Mouse (Mus musculus) heart, postnatal 36 days (tissue): Measurements from ENCODE around the gene Cplx2. TPM values are rescaled to one million over a fixed set of nuclear protein-coding genes. Genes with fewer than 3 reads are reported as not detected.

Experiments used
- DNase-seq, 2 experiments: peaks; one replicate each; pipeline ENCODE4 v3.0.0; 2021 to 2022
- intact Hi-C: fragments of 180-260 bp; cut with DNase I; formaldehyde crosslinking; loops from one replicate; pipeline ENCODE4 v1.15.1; 2025
- total RNA-seq, 2 experiments: library from RNA; stranded (reverse); gene quantifications; 2 replicates each; pipeline ENCODE4 v1.2.3; 2021

The Cplx2 gene
- 1 to 10 TPM; 2.3 to 3.3 TPM for total RNA-seq

DNA sequence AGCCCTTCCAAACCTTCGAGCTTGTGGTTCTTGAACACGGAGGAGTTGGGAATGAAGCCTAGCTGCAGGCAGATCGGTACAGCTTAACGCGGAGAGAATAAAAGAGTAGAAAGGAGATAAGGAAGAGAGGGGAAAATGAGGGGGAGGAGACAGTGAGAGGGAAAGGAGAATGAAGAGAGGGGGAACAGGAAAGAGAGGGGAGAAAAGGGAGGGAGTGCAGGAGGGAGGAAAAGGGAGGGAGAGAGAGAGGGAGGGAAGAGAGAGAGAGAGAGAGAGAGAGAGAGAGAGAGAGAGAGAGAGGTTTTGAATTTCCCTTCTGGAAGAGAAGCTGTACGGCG, at the start of gene Cplx2:
TSS of gene Cplx2 (plus strand) at position 301 of the 338 bp plus-strand sequence.
- DNase-seq = no peak
- intact Hi-C loops = loop anchor here (5.0 kb wide), 1 partner anchor 49 kb away; no protein-coding TSS in a partner anchor

DNA sequence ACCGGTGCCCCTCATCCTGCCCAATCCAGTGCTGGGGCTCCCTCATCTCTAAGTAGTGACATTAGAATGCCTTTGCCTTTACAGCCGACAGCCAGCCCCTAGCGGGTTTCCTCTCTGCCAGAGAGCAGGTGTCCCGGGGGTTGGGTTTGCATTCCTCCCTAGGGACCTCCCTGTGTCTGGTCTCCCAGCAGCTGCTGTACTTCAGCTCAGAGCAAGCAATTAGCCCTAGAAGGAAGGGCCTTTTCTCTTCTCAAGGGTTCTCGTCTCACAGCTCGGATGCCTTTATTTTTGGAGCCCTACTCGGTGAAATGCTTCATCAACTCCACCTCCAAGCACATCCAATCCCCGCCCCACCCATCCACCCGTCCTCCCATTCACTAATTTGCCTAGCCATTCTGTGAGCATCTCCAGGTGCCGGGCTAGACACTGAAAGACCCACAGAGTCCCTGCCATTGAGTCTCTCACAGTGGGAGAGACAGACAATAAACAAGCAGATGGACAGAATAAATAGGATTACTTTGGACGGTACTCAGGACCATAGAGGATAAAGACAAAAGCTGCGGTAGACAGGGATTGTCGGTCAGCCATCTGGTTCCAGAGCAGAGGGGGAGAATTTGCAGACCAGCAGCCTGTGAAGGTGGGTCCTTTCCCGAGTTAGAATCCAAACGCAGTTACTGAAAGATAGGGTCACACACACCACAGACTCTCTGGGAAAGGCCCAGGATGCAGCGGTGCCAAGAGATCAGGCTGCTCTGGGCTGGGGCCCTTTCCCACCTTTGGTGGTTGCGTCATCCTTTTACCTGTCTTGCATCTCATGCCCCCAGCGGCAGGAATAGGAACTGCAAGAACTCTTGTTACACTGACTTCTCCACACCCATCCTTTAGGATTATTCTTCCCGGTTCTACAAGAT, 48.5 kb upstream of the Cplx2 start:
- intact Hi-C loops = loop anchor here (2.0 to 5.0 kb wide), 3 partner anchors 18 to 50 kb away; partner anchors contain the start of gene Cplx2
- peak; percentile 48 to 56 for DNase-seq

DNA sequence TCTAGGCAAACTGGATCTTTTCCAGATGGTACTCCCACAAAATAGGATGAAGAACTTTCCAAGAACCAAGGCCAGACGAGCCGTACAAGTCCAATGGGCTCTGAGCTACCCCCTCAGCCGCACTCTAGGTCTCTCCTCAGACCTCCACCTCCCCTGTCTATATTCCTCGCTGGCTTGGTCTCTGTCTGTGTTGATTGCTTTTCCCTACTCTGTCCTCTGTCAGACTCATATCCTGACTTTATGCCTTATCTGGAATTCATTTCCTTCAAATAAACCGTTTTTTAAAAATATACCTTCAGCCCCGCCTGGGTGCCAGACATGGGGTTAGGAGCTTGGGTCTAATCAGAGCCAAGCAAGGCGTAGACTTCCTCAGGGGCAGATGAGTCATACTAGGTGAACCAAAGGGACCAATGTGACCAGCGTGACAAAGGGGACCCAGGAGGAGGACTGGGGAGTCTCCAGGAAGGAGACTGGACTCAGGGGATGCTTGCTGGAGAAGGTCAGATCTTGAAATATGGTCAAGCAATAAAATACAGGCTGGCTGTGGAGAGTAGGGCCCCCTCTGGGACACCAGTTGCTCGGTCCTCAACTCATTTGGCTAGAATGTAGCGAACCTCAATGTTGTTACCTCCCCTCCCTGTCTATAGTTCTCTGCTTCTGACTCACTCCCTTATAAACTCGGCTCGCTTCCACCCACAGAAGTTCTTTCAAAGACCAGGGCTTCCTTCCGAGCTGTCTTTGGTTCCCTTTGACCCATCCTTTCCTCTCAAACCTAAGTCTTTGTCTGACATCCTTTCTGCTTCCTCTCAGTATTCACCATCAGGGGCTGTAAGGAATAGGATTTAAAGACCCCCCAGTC, 47.6 kb upstream of the Cplx2 start:
- intact Hi-C loops = loop anchor here (2.0 to 5.0 kb wide), 3 partner anchors 19 to 49 kb away; partner anchors contain the start of gene Cplx2
- DNase-seq = no peak

DNA sequence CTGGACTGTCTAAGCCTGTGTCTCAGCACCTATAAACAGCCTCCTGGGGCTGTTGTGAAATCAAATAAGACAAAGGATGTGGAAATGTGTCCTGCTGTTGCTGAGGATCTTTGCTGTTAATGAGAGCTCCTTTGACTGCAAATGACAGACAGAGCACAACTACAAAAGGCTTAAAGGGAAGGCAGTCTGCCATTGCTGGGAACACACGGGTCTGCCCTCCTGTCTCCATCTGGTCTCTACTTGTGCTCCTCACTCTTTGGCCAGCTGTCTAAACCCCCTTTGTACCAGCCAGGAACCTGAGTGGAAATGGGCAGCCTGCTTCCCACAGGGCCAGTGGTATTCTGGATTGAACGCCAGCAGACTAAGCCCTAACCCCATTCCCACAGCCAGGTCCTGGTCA, 47.0 kb upstream of the Cplx2 start:
- DNase-seq = no peak
- intact Hi-C loops = loop anchor here (5.0 kb wide), 2 partner anchors 42 to 48 kb away; partner anchors contain the start of gene Cplx2

DNA sequence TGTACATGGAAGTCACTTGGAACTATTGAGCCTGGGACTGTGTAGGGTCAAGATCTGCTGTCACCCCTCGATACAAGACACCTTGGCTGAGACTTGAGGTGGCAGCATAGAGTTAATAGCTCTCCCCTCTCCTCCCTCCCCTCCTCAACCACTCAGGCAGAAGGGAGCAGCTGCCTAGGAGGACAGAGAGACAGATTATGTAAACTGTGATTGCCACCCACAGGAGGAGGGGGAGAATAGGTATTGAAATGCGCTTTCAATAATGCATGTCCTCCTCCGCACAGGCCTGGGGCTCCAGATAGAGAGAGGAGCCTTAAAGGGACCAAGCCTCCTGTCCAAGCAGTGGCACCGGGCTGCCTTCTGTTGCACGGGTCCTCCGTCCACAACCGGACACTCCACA, 45.3 kb upstream of the Cplx2 start:
- DNase-seq = no peak
- intact Hi-C loops = no loop called here

DNA sequence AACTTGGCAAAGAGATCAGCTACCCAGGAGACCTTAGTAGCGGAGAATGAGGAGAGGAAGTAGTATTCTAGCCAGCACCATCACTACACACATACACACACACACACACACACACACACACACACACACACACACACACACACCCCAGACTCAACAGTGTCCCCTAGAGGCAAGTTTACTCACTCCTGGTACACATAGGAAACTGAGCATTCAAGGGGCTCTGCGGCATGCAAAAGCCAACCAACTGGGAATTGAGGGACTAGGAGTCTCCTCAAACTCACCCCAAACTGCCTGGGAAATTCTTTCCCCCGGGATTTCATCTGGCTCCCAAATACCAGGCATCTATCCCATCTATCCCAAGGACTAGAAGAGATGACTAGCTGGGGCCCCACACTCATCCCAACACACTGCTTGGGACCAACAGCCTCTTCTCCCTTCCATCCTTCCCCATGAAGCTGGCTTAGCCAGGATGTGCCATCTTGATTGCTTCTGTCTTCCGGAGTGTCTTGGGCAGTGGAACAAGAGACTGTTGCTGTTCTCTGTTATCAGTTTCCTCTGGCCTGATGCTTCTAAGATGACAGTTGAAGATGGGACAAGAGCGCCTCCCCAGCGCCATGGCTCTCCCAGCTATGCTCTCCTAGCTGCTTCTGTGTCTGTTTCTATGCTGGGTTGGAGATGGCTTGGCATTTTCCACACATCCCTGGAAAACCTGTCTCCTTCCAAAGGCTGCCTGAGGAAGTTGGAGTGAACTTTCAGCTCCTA, 44.3 kb upstream of the Cplx2 start:
- DNase-seq = no peak
- intact Hi-C loops = no loop called here

DNA sequence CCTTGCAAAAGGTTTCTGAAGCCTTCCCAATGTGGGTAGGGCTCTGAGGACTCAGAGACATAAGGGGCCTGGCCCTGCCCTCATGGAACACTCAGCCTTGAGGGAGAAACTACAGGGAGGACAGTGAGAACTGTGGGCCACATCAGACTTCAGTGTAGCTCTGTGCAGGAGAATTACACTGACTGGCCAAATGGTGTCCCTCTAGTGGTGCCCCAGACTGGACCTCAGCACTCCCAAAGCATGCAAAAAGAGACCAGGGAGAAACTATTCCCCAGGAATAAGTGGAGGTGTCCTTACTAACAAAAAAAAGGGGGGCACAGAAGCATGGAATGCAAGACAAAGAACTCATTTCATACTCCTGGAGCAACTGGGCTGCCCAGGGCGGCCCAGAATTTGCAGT, 43.1 kb upstream of the Cplx2 start:
- intact Hi-C loops = no loop called here
- no peak for DNase-seq

DNA sequence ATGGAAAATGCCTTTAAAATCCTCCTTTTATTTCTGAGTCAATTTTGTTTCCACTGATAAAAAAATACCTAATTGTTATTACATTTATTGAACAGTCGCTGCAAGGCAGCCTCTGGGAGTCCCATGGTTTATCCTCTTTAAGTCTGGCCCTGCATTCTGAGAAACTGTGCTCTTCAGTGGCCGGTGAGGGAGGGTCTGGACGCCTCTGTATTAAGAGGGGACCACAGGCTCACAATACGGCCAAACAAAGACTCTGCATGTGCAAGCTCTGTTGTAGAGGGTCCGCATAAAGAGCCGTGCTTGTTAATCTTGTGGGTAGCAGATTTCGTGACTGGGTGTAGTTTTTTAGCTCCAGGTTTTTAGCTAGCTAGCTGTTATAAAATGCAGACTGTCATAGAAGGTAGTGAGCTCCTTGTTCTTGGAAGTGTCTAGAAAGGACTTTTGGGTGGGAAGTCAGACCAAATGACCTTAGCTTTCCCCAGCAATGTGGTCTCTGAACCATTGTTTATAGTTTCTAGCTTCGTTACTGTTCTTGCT, 42.1 kb upstream of the Cplx2 start:
- intact Hi-C loops = no loop called here
- no peak for DNase-seq

DNA sequence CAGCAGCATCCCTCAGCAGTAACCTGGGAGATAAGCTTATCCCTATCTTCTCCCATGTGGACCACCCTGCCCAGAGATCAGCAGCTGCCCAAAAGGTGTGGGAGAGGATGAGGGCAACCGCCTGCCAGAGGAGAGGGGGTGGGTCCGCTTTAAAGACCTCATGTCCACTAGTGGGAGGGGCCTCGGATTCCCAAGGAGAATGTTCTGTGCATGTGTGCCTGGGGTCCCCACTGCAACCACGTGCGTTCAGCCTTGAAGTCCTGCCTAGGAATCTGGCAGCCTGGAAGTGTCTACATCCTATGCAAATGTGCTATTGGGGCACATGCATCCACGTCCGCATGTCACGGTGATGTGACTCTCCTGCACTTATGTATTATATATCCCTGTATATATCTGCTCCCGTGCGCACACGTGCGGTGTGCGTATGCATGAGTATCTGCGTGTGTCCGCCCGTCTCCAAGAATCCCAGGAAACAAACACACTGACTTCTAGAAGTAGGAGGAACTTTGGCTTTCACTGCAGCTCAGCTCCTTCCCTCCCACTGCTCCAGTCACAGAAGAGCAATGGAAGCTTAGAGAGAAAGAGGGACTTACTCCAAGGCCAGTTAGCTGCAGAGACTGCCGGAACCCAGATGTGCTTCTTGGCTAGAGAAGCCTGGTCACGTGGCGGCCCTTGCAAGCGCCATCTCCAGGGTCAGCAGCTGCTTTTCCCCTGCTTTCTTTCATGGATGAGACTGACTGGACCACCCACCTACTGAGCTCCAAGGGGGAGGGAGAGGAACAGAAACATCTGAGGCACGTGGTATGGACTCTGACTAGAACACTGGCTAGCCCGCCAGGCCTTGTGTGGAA, 39.1 kb upstream of the Cplx2 start:
- intact Hi-C loops = no loop called here
- DNase-seq = peak; percentile 71 to 76

DNA sequence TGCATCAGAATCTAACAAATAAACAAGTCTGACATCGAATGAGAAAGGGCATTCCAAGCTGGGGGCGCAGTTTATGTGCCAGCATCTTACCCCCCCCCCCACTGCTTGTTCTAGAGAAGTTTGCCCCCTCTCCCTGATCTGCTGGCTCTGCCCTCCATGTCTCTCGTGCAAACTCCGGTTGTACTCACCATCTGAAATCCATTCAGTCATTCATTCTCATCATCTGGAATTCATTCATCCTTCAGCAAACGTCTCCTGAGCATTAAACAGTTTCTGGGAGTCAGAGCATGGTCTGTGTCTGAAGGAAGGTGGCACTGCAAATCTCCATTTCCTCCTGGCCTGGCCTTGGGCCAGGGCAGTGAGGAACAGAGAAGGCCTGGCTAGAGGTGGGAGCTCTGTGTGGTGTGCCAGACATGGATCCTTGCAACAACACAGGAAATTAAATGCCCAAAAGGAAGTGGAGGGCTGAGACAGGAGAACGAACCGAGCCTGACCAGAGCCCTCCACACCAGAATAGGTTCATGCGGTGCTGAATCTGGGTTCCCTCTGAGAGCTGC, 38.1 kb upstream of the Cplx2 start:
- intact Hi-C loops = no loop called here
- DNase-seq = no peak

DNA sequence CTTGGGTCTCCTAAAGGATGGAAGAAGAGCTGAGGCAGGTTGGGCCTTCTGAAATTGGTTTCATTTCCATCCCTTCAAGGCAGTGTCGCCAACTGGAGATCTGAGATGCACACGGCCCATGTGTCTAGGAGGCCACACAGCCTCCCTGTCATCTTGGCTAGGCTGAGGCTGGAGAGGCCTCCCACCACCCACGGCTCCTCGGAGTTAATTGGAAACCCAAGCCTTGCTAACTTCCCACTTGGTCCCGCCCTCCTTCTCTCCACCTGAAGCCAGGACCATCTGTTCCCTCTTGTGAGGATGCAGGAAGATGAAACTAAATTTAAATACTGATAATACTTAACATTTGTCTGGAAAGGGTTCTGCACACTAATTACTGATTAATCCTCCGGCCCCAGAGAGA, 34.1 kb upstream of the Cplx2 start:
- intact Hi-C loops = no loop called here
- no peak for DNase-seq

DNA sequence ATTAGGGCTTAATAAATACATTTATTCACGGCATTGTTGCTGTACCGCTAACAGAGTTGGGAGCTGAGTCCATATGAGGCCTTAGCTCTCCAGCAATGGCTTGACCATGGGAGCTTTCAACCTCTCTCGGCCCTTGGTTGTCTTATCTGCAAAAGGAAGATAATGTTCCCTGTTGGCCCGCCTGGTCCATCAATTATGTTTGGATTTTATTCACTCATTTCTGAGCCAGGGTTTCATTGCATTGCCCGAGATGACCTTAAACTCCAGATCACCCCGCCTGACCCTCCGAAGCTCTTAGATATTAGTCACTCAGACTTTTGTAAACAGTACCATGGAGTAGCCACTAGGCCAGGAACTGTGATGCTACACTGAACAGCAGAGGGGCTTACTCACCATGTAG, 33.6 kb upstream of the Cplx2 start:
- no peak for DNase-seq
- intact Hi-C loops = no loop called here

DNA sequence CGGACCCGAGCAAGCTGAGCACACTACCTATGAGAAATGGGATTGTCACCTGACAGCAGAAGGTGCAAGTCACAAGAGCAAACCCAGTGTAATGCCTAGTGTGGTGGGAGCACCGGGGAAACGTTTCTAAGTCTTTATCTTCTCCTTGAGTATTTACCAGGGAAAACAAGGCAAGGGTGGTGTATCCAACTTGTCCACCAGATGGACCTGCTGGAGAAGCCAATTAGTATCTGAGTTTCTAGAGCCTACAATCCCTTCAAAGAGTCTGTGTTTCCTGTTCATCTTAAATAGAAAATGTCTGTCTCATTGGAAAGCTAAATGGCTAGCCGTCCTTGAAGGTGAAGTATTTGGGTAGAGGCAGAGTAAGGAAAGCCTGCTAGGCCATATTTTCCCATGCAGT, 32.3 kb upstream of the Cplx2 start:
- DNase-seq = no peak
- intact Hi-C loops = no loop called here

DNA sequence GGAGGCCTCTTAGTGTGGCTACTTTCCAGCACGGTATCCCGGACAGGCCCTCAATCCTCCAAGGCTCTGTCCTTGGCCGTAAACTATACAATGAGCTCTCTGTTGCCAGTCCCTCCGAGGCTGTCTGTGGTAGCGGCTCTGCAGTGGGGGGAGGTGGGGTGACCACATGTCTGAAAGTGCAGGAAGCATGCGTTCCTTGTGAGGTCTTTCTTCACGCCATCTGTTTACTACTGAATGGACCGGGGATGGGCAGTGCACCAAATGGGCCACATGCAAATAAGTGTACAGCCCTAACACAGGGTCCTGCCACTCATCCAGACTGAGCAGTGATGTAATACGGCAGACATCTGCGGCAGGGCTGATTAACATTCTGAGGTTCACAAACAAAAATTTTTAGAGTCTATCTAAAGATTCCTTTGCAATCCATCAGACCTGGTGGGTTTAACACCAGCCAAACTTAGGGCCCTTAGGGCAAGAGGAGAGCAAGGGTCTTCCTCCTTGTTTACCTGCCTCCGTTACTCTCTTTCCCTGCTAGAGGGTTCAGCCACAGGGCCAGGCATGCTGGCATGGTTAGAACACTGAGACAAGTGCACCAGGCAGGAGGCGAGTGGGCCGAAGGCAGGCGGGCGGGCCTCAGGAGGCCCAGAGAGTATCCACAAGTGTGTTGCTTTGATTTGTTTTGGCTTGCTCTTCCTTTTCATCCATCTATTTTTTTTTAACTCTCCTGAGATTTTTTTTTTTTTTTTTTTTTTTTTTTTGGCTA, 25.1 kb upstream of the Cplx2 start:
- DNase-seq = no peak
- intact Hi-C loops = no loop called here

DNA sequence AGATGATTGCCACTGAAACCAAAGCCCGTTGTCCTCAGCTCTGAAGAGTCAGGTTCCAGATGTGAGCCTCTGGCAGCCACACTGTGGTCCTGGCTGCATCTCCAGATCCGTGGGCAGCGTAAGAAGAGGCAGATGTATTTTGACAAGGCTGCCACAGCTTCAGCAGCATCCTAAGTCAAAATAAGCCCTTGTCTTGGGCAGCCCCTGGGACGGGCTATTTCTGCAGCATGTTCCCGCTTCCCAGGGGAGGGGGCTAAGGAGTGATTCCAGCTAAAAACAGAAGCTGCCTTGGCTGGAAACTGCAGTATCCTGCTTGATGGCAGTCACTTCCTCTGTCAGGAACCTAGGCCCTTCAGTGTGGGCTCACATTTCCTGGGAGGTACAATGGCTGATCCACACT, 23.1 kb upstream of the Cplx2 start:
- intact Hi-C loops = no loop called here
- no peak for DNase-seq

DNA sequence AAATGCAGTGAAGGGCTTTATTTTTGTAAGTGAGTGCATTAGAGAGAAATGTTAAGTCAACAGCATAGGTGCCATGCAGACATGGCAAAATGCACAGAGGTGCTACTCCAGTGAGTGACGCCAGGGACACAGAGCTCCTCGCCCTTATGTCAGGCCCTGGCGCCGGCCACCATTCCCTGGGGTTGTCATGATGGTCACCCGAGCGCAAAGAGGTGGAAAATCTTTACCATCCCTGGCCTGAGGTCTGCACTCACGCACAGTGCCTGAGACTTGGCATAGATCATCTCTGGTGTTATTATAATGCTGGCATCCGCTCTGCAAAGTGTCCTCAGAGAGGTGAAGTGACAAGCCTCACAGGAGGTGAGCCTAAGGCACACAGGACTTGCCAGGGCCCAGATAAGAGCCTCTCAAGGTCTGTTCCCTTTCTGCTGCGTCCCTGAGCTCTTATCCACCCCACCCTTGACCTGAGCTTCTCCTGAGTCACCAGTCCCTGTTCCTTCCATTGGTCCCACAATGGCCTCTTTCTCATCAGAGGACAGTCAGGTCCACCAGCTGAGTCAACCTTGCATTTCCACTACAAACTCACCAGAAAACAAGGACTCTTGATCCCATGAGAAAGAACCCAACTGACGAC, 21.9 kb upstream of the Cplx2 start:
- intact Hi-C loops = no loop called here

DNA sequence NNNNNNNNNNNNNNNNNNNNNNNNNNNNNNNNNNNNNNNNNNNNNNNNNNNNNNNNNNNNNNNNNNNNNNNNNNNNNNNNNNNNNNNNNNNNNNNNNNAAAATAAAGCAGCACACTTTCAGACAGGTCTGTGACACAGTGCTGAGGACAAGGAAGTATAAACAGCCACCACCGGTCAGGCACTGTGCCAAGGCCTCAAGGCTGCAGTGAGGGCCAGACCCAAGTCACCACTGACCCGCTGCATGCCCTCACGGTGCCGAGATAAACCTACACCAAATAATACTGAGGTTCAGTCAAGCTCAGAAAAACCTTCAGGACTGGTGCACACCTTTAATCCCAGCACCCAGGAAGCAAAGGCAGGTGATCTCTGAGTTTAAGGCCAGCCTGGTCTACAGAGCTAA, 13.7 kb upstream of the Cplx2 start:
- intact Hi-C loops = no loop called here
- DNase-seq = peak in 1 of 2 experiments; percentile 16

More for the DNA sequence above, 21.9 kb upstream of the Cplx2 start:
- no peak for DNase-seq

DNA sequence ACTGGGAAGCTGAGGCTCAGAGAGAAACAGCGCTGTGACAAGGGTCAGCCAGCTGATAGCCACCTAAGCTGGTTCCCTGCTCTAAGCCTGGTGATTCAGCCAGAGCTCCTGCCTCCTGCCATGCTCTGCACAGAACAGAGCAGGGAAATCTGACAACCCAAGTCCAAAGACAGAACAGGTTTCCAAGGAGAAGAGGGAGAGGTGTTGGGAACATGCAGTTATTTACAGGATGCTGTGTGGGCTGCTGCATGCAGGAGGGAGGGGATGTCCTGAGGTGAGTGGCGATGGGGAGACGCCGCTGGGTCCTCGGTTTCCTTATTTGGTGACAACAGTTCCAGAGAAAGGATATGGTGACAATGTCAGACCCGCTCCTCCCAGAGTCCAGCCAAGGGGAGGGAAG, 12.0 kb upstream of the Cplx2 start:
- intact Hi-C loops = no loop called here
- no peak for DNase-seq
